Mouse (Mus musculus) cerebellum, adult 2 months (tissue): ENCODE data around the gene Wdr59. TPM values are rescaled to one million over a fixed set of nuclear protein-coding genes. Genes with fewer than 3 reads are reported as not detected.

Experiments
- DNase-seq, 2 experiments: peaks; one replicate each; pipeline ENCODE4 v3.0.0; 2021
- H3K27ac ChIP-seq: fragments of 200-500 bp; 2 replicates; pipeline ENCODE4 v1.5.1; 2012; ENCODE audit warnings: low read length, control low read depth, inconsistent platforms; ENCODE audit not compliant: insufficient read depth
- H3K27me3 ChIP-seq: fragments of 200-500 bp; 2 replicates; pipeline ENCODE4 v1.6.1; 2012; ENCODE audit warnings: inconsistent platforms, mild to moderate bottlenecking, low read length, moderate library complexity; ENCODE audit not compliant: control insufficient read depth, insufficient read depth
- H3K4me1 ChIP-seq: fragments of 200-500 bp; 2 replicates; pipeline ENCODE4 v1.6.1; 2011; ENCODE audit warnings: low read length; ENCODE audit not compliant: control insufficient read depth, insufficient read depth
- H3K4me3 ChIP-seq: fragments of 200-500 bp; replicated peaks from 2 replicates; pipeline ENCODE3; 2011; ENCODE audit warnings: mild to moderate bottlenecking, low read depth, low read length, control low read depth; ENCODE audit not compliant: insufficient read depth
- CTCF ChIP-seq: fragments of 200-500 bp; IDR thresholded peaks from 2 replicates; pipeline ENCODE4 v1.5.1; 2011; ENCODE audit warnings: low read depth, mild to moderate bottlenecking, control low read depth, low read length, moderate library complexity, borderline replicate concordance; ENCODE audit not compliant: insufficient read depth
- POLR2A ChIP-seq: fragments of 200-500 bp; IDR thresholded peaks from 2 replicates; pipeline ENCODE4 v1.6.1; 2011; ENCODE audit warnings: low read length, control low read depth, borderline replicate concordance; ENCODE audit not compliant: insufficient read depth
- WGBS: fragments of 180-500 bp; shearing (Covaris S2); methylation state at CpG from one replicate; pipeline ENCODE4 v1.1.7; 2018; 5-methylcytosine and 5-hydroxymethylcytosine counted together
- polyA plus RNA-seq: library from polyadenylated mRNA; depleted of rRNA; stranded (reverse); fragments of >200 nt; gene quantifications from 2 replicates; pipeline ENCODE4 v1.2.3, GENCODE M21; 2012

Wdr59 gene
- polyA plus RNA-seq, 1 experiment = 16.0 TPM

DNA sequence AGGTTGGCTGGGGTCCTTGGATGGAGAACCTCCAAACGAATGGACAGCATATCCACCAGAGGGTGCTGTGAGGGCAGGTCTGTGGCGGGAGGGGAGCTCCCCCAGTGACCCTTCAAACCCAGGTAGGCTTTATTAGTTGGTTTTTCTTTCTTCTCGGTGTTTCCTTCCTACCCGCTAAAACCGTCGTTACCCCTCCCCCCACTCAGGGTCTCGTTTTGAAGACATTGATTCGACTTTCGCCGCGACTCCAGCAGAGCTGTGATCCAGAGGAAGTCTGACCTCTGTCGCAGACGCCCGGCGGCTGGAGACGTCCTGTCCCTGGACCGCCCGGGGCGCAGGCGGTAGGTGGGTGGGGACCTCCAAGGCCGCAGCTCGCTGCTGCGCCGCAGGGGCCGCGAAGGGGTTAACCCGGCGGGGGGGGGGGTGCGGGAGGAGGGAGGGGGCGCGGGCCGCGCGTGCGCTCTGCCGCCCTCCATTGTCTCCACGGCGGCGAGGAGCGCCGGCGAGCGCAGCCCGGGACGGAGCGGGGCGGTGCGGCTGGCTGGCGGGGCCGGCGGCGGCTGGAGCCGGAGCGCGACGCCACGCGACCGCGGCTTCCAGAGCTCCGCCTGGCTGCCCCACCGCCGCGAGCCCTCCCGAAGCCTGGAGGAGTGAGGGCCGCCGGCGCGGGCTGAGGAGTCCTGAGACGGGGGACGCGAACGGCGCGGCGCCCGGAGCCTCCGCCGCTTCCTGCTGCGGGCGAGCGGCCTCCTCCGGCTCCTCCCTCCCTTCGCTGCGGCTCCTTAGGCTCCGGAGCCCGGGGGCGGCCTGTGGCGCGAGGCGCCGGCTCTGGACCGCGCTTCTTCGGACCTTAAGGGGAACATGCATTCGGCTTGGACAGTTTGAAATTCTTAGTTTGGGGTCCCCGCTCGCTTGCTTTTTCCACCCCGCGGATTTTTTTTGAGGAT is 14.4 kb upstream of the Wdr59 start, which contains the start of gene Znrf1:
Gene Znrf1, plus strand, starts transcription at position 67 of the 947 bp plus-strand sequence.
- peak; percentile 64; the same call in 1 of the 2 replicates for TF ChIP-seq CTCF
- 0 out of 2 replicates have a peak, but pooled peaks have one; percentile 27 for TF ChIP-seq POLR2A
- under 1% methylated on average over 74 of the region's 100 CpGs for WGBS

DNA sequence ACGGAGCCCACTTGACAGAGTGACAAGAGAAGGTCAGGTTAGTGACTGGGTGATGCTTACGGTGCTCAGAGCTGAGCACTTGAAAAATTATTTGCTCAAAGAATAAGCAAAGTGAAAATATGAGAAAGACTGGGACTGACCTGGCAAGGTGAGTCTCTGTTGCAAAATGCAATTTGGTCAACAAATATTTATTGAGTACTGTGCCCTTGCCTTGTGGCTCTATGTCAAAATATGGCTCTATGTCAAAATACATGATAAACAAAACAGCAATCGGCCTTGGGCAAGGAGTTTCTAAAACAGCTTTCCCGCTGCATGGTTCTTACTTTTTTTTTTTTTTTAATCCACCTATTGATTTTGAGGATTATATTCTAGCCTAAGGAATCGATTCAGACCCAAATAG is 13.6 kb upstream of the Wdr59 start:
- H3K4me3 ChIP-seq = no peak overlapping the region
- DNase-seq = no peak
- H3K27ac ChIP-seq = no peak overlapping the region
- no peak for TF ChIP-seq CTCF
- TF ChIP-seq POLR2A = no peak
- WGBS = 28% methylated on average over 5 of the region's 5 CpGs
- peaks cover 10% of the 10 kb centered on the region; the same call in 1 of the 2 replicates for H3K4me1 ChIP-seq
- no peaks in the 10 kb centered on the region for H3K27me3 ChIP-seq

More for the DNA sequence above, 14.4 kb upstream of the Wdr59 start, which contains the start of gene Znrf1:
- Histone ChIP-seq H3K27me3 (no peaks in the 10 kb centered on the region), H3K4me3 (peak within 1 kb of the TSS; percentile 87), H3K27ac (peak within 1 kb of the TSS; percentile 99), H3K4me1 (peaks cover 14% of the 10 kb centered on the region; the same call in 1 of the 2 replicates)
- peak; percentile 77 to 79 for DNase-seq

DNA sequence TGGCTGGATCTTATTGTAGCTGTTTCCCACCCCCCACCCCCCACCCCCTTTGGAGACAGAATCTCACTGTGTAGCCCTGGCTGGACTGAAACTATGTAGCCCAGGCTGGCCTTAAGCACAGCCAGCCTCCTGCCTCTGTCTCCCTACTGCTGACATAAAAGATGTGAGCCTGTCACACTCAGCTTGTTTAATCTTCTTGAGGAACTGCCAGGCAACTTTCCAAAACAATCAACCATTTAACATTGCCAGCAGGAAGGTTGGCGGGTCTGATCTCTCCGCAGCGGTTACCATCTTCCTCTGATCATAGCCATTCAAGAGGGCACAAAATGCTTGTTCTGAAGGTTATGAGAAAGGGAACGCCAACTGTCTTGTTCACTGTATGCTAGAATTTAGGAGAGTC is 11.6 kb upstream of the Wdr59 start:
- Histone ChIP-seq H3K27me3 (no peaks in the 10 kb centered on the region), H3K4me3 (no peak overlapping the region), H3K27ac (no peak overlapping the region), H3K4me1 (no peaks in the 10 kb centered on the region)
- DNase-seq = no peak
- 48% methylated on average over 4 of the region's 4 CpGs for WGBS
- TF ChIP-seq CTCF (no peak), POLR2A (no peak)

DNA sequence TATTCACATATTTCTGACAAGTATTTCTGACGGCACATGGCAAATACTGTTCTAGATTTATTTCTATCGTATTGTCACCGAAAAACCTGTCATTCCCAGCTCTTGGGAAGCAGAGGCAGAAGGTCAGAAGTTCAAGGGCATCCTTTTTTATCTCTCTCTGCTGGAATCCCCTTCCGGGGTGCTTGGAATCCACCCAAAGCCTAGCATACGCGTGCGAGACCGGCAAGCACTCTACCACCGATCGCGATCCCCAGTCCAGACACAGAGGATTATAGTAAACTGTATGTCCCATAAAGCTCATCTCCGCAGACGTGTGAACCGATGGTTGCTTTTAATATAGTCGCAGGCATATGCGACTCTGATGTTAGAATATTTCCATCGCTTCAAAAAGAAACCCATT is 9.7 kb upstream of the Wdr59 start:
- 70% methylated on average over 17 of the region's 17 CpGs for WGBS
- no peak for DNase-seq
- no peak for TF ChIP-seq POLR2A
- Histone ChIP-seq H3K27ac (no peak overlapping the region), H3K4me1 (no peaks in the 10 kb centered on the region), H3K27me3 (no peaks in the 10 kb centered on the region), H3K4me3 (no peak overlapping the region)

DNA sequence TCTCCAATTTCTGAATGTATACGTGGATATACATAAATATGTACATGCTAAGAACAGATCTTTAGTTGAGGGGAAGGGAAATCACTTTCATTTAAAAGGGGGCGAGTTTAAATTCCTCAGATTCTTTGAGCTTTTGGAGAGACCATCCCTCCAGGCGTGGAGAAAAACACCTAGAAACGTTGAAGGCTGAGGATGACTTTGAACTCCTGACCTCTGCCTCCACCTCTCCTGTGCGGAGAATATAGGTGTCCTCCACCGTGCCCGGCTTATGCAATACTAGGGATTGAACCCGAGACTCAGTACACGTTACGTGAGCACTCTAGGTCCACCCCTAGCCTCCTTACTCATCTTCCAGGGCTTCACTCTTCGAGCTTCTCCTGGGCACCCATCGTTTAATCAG is 9.3 kb upstream of the Wdr59 start:
- H3K27ac ChIP-seq = no peak overlapping the region
- no peaks in the 10 kb centered on the region for H3K4me1 ChIP-seq
- TF ChIP-seq POLR2A (no peak), CTCF (no peak)
- no peak for DNase-seq
- 80% methylated on average over 12 of the region's 12 CpGs for WGBS
- no peaks in the 10 kb centered on the region for H3K27me3 ChIP-seq
- H3K4me3 ChIP-seq = no peak overlapping the region

DNA sequence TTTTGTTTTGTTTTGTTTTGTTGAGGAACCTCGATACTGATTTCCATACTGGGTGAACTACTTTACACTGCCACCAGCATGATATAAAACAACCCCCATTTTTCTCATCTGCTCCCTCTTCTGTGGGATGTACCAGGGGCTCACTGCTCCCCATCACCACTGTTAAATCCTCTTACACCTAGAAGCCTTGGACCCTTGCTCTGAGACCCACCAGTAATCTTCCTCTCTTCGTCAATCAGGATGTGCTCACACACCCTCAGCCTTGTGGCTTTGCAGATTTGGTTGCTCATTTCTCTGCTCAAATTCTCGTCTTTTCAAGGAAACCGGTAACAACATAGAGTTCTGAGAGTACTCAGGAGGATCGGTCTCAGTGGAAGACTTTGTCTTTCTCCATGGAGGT is 6.2 kb upstream of the Wdr59 start:
- TF ChIP-seq CTCF (no peak), POLR2A (no peak)
- 87% methylated on average over 5 of the region's 5 CpGs for WGBS
- H3K4me3 ChIP-seq = no peak overlapping the region
- H3K4me1 ChIP-seq = no peaks in the 10 kb centered on the region
- no peaks in the 10 kb centered on the region; the same call in 1 of the 2 replicates for H3K27me3 ChIP-seq
- H3K27ac ChIP-seq = no peak overlapping the region
- DNase-seq = no peak

DNA sequence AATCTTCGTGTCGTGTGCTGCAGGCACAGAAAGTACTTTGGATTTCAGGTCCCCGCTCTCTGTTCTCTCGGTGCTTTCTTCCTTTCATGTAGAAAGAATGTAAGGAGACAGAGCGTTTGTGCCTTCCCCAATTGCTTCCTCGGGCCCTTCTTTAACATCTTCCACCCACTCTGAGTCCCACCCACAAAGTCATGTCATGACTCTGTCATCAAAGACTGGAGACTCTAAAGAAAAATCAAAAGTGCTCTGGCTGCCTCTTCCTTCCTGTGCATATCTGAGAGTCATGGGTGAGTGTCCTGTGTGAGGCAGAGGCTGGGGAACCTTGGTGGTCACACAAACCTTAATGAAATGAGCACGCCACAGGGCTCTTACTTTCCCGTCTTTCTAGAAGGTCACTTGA is 5.3 kb upstream of the Wdr59 start:
- no peak for DNase-seq
- no peaks in the 10 kb centered on the region; the same call in 1 of the 2 replicates for H3K27me3 ChIP-seq
- WGBS = 76% methylated on average over 8 of the region's 8 CpGs
- H3K4me1 ChIP-seq = no peaks in the 10 kb centered on the region
- H3K4me3 ChIP-seq = no peak overlapping the region
- TF ChIP-seq CTCF (no peak), POLR2A (no peak)
- no peak overlapping the region for H3K27ac ChIP-seq
